Mouse (Mus musculus) midbrain, embryonic 12.5 days (tissue): Measurements from ENCODE around the gene Id3. TPM values are rescaled to one million over a fixed set of nuclear protein-coding genes. Genes with fewer than 3 reads are reported as not detected.

ENCODE experiments used
- ATAC-seq: fragments of 200-750 bp; cut with Nextera tagmentation; 2 replicates; pipeline ENCODE4 v1.8.0; 2017; ENCODE audit warnings: low read depth, moderate TSS enrichment, moderate library complexity; ENCODE audit not compliant: low FRiP score
- H3K27ac ChIP-seq: fragments of 300-500 bp; sonication (generic); replicated peaks from 2 replicates; pipeline ENCODE4 v1.5.1; 2016; ENCODE audit warnings: mild to moderate bottlenecking
- H3K27me3 ChIP-seq: fragments of 300-500 bp; sonication (generic); 2 replicates; pipeline ENCODE4 v1.6.1; 2016; ENCODE audit warnings: mild to moderate bottlenecking
- H3K36me3 ChIP-seq: fragments of 300-500 bp; sonication (generic); 2 replicates; pipeline ENCODE4 v1.6.1; 2016
- H3K4me1 ChIP-seq: fragments of 300-500 bp; sonication (generic); 2 replicates; pipeline ENCODE4 v1.6.1; 2016
- H3K4me2 ChIP-seq: fragments of 300-500 bp; sonication (generic); replicated peaks from 2 replicates; pipeline ENCODE4 v1.6.1; 2016; ENCODE audit warnings: mild to moderate bottlenecking, moderate library complexity
- H3K4me3 ChIP-seq: fragments of 300-500 bp; sonication (generic); 2 replicates; pipeline ENCODE4 v1.5.1; 2016; ENCODE audit warnings: mild to moderate bottlenecking
- H3K9ac ChIP-seq: fragments of 300-500 bp; sonication (generic); replicated peaks from 2 replicates; pipeline ENCODE4 v1.6.1; 2016; ENCODE audit warnings: mild to moderate bottlenecking, moderate library complexity
- H3K9me3 ChIP-seq: fragments of 300-500 bp; sonication (generic); 2 replicates; pipeline ENCODE4 v1.6.1; 2016; ENCODE audit warnings: mild to moderate bottlenecking
- WGBS: fragments of 180-500 bp; shearing (Covaris S2); methylation state at CpG from one replicate; pipeline ENCODE4 v1.1.7; 2016; 5-methylcytosine and 5-hydroxymethylcytosine counted together
- polyA plus RNA-seq: library from polyadenylated mRNA; unstranded; fragments of >200 nt; fragmentation: Nextera tagmentation; extraction: Ambion mirVana; gene quantifications from 2 replicates; pipeline ENCODE4 v1.2.1, GENCODE M21; 2016

Gene Id3
- polyA plus RNA-seq, 1 experiment from 2014 or later, result 390 TPM

DNA sequence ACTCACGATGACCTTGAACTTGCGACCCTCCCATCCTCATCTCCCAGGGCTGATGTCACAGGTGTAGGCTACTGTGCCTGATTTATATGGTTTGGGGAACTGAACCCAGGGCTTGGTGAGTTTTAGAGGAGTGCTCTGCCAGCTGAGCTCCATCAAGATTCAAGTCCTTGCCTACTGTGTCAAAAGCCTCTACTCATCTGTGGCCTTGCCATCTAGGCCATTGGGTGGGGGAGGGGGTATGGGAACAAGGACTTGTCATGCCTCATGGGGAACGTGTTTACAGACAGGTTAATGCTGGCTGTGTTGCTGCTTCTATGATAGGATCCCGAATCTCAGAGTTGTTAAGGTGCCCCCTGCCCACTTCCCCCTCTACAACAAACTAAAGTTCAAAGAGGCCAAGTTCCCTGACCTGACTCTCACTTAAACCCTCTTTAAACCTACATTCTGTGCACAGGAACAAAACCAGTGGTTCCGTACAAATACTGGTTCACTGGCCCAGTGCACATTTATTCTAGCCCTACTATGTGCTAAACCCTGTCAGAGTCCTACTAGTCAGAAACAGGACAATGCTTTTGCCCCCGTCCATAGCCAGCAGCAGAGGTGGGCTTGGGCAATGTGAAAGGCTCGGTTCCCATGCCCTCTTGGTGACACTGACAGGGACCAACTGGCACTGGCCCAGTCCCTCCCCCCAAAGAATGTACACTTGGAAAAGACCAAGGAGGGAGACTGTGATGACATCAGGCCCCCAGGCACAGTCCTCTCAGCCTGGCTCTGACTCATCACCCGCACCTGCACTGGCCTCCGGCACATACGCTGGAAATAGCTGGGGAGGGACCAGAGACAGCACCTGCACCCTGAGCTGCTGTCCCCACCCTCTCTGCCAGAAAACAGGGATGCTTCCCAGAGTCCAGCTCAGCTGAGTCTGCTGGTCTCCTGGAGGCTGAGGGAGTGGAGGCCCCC is 33.1 kb upstream of the Id3 start:
- H3K9me3 ChIP-seq, result no peaks in the 10 kb centered on the region
- peaks cover 32% of the 10 kb centered on the region for H3K27me3 ChIP-seq
- H3K27ac ChIP-seq, result no peak overlapping the region
- no peaks in the 10 kb centered on the region for H3K36me3 ChIP-seq
- no peak for ATAC-seq
- no peak overlapping the region for H3K4me2 ChIP-seq
- peaks cover 4% of the 10 kb centered on the region for H3K4me1 ChIP-seq
- WGBS, result 85% methylated on average over 10 of the region's 10 CpGs
- H3K9ac ChIP-seq, result no peak overlapping the region
- no peak overlapping the region for H3K4me3 ChIP-seq

DNA sequence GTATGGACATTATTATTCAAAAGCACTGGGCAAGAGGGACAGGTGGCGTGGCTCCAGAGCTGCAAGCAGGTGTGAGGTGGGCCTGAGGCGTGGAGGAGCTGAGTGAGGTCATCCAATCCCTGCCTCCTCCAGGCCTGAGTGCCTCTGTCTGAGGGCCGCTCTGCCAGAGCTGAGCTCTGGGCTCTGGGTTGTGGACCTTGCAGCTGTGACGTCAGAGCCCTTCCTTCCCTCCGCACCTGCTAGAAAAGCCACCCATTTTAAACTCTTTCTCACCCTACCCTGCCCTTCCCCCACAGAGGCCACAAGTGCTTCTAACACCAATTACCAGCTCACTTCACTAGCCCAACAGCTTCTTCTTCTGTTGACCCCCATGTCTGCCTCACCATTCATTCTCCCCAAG is 31.0 kb upstream of the Id3 start:
- 60% methylated on average over 5 of the region's 5 CpGs for WGBS

GRCm38 (mm10) chr4:136114747-136115146 is 28.6 kb upstream of the Id3 start:
- peaks cover 10% of the 10 kb centered on the region for H3K27me3 ChIP-seq
- no peak overlapping the region for H3K4me2 ChIP-seq
- H3K27ac ChIP-seq, result no peak overlapping the region
- H3K4me1 ChIP-seq, result no peaks in the 10 kb centered on the region; the same call in 1 of the 2 replicates
- no peaks in the 10 kb centered on the region for H3K9me3 ChIP-seq
- ATAC-seq, result no peak
- H3K9ac ChIP-seq, result no peak overlapping the region
- H3K36me3 ChIP-seq, result no peaks in the 10 kb centered on the region
- WGBS, result 90% methylated on average over 5 of the region's 5 CpGs
- H3K4me3 ChIP-seq, result no peak overlapping the region

More for the DNA sequence above, 31.0 kb upstream of the Id3 start:
- no peak for ATAC-seq
- no peak overlapping the region for H3K4me3 ChIP-seq
- H3K4me1 ChIP-seq, result no peaks in the 10 kb centered on the region; the same call in 1 of the 2 replicates
- no peaks in the 10 kb centered on the region for H3K36me3 ChIP-seq
- peaks cover 15% of the 10 kb centered on the region for H3K27me3 ChIP-seq
- no peak overlapping the region for H3K9ac ChIP-seq
- no peaks in the 10 kb centered on the region for H3K9me3 ChIP-seq
- no peak overlapping the region for H3K4me2 ChIP-seq
- no peak overlapping the region for H3K27ac ChIP-seq

DNA sequence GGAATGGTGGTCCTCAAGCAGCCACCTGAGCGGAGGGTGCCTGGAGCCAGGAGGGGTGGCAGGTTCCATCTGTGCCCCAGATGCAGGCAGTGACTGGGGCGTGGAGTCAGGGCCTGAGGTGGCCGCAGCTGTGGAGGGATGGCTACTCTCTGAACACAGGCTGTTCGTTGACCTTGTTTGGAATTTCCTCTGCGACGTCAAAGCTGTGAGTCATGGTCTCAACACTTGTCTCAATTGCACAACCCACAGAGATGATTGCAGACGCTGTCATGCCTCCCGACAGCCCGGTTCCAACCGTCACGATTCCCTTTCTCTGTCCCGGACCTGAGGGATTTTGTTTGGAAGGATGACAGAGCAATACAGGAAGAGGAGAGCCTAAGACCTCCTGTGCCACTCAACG is 26.3 kb upstream of the Id3 start:
- Histone ChIP-seq H3K27me3 (no peaks in the 10 kb centered on the region), H3K9me3 (no peaks in the 10 kb centered on the region), H3K4me2 (no peak overlapping the region), H3K27ac (no peak overlapping the region), H3K9ac (no peak overlapping the region), H3K4me3 (no peak overlapping the region), H3K36me3 (no peaks in the 10 kb centered on the region), H3K4me1 (no peaks in the 10 kb centered on the region; the same call in 1 of the 2 replicates)
- ATAC-seq, result no peak
- 67% methylated on average over 13 of the region's 13 CpGs for WGBS

- H3K27me3 ChIP-seq, result no peaks in the 10 kb centered on the region
- H3K4me2 ChIP-seq, result no peak overlapping the region
- no peaks in the 10 kb centered on the region for H3K4me1 ChIP-seq
- ATAC-seq, result no peak
- H3K4me3 ChIP-seq, result no peak overlapping the region
- H3K9ac ChIP-seq, result no peak overlapping the region
- H3K9me3 ChIP-seq, result no peaks in the 10 kb centered on the region
- H3K36me3 ChIP-seq, result no peaks in the 10 kb centered on the region
- H3K27ac ChIP-seq, result no peak overlapping the region
- 51% methylated on average over 16 of the region's 16 CpGs for WGBS
Measured at GRCm38 (mm10) chr4:136120041-136120440, 23.3 kb upstream of the Id3 start.

- WGBS, result 95% methylated on average over 3 of the region's 3 CpGs
- ATAC-seq, result no peak
- Histone ChIP-seq H3K9ac (no peak overlapping the region), H3K36me3 (no peaks in the 10 kb centered on the region), H3K27ac (no peak overlapping the region), H3K27me3 (no peaks in the 10 kb centered on the region), H3K4me2 (no peak overlapping the region), H3K4me1 (no peaks in the 10 kb centered on the region), H3K4me3 (no peak overlapping the region), H3K9me3 (no peaks in the 10 kb centered on the region)
Measured at GRCm38 (mm10) chr4:136121158-136121557, 22.1 kb upstream of the Id3 start.

- Histone ChIP-seq H3K9ac (no peak overlapping the region), H3K27me3 (no peaks in the 10 kb centered on the region), H3K9me3 (no peaks in the 10 kb centered on the region), H3K27ac (no peak overlapping the region), H3K4me2 (no peak overlapping the region), H3K4me3 (no peak overlapping the region), H3K4me1 (no peaks in the 10 kb centered on the region), H3K36me3 (no peaks in the 10 kb centered on the region)
- 89% methylated on average over 7 of the region's 7 CpGs for WGBS
- no peak for ATAC-seq
Measured at GRCm38 (mm10) chr4:136121844-136122468, 21.3 kb upstream of the Id3 start.

DNA sequence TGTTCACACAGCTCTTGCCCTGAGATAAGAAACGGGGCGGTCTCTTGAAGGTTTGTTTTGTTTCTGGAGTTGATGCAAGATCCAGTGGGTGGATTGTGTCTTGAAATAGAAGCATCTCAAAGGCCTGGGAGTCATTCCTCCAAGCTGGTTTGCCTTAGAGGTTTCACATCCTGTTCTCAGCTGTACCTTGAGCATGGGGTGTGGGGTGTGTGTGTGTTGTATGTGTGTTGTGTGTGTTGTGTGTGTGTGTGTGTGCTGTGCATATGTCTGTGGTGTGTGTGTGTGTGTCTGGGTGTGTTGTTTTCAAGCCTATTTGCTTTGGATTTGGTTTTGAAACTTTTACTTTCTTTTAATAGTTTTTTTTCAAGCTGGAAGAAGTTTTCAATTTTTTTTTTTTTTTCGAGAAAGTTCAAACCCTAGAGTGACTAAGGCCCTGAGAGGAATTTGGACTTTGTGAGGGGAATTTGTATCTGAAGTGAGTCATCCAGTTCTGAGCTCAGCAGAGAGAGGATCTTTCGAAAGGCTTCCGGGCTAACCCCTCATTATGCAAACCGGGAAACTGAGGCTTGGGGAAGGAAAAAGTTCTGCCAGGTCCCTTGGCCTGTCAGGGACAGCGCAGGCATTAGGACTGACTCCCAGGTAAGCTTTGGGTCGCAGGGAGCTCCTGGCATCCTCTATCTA is 20.0 kb upstream of the Id3 start:
- 70% methylated on average over 8 of the region's 8 CpGs for WGBS
- no peaks in the 10 kb centered on the region for H3K36me3 ChIP-seq

DNA sequence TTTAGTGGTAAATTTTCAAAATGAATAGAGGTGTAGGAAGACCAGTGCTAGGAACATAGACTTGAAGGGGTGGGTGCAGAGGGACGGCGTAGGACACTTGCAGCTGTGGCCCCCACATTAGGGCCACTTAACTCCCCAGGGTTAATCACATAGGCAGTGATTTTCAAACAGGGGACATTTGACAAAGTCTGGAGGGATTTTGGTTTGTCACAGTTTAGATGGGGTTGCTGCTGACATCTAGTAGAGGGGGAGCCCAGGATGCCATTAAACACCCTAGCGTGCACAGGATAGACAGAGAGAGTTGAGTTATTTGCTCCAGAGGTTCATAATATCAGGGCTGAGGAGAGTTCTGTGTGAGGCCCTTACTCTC is 19.5 kb upstream of the Id3 start:
- no peak overlapping the region for H3K9ac ChIP-seq
- no peak for ATAC-seq
- no peaks in the 10 kb centered on the region for H3K27me3 ChIP-seq
- no peak overlapping the region for H3K4me2 ChIP-seq
- WGBS, result 90% methylated on average over 3 of the region's 3 CpGs
- no peaks in the 10 kb centered on the region for H3K4me1 ChIP-seq
- H3K36me3 ChIP-seq, result no peaks in the 10 kb centered on the region
- no peaks in the 10 kb centered on the region for H3K9me3 ChIP-seq
- no peak overlapping the region for H3K4me3 ChIP-seq
- H3K27ac ChIP-seq, result no peak overlapping the region

More for the DNA sequence above, 20.0 kb upstream of the Id3 start:
- H3K4me2 ChIP-seq, result no peak overlapping the region
- H3K9ac ChIP-seq, result no peak overlapping the region
- ATAC-seq, result no peak
- no peaks in the 10 kb centered on the region for H3K9me3 ChIP-seq
- H3K27ac ChIP-seq, result no peak overlapping the region
- H3K27me3 ChIP-seq, result no peaks in the 10 kb centered on the region
- H3K4me1 ChIP-seq, result no peaks in the 10 kb centered on the region
- H3K4me3 ChIP-seq, result no peak overlapping the region

- H3K27ac ChIP-seq, result no peak overlapping the region
- H3K36me3 ChIP-seq, result no peaks in the 10 kb centered on the region
- no peaks in the 10 kb centered on the region for H3K27me3 ChIP-seq
- H3K4me3 ChIP-seq, result no peak overlapping the region
- no peaks in the 10 kb centered on the region for H3K4me1 ChIP-seq
- H3K9ac ChIP-seq, result no peak overlapping the region
- WGBS, result 96% methylated on average over 4 of the region's 4 CpGs
- no peak overlapping the region for H3K4me2 ChIP-seq
- no peak for ATAC-seq
- H3K9me3 ChIP-seq, result no peaks in the 10 kb centered on the region
Measured at GRCm38 (mm10) chr4:136124581-136124980, 18.7 kb upstream of the Id3 start.

DNA sequence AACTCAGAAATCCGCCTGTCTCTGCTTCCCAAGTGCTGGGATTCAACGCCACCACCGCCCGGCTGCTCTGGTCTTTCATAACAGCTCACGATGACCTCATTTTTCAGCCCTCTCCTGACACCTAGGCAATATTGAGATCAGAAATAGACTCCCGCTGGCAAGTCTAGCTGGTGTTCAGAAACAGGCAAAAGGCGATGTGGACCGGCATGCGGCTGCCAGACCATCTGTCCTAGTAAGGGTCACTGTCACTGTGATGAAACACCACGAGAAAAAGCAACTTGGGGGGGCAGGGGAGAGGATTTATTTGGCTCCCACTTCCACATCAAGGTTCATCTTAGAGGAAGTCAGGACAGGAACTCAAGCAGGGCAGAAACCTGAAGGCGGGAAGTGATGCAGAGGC is 17.8 kb upstream of the Id3 start:
- H3K9me3 ChIP-seq, result no peaks in the 10 kb centered on the region
- no peak overlapping the region for H3K4me2 ChIP-seq
- no peaks in the 10 kb centered on the region for H3K27me3 ChIP-seq
- no peak overlapping the region for H3K9ac ChIP-seq
- 91% methylated on average over 11 of the region's 11 CpGs for WGBS
- H3K4me3 ChIP-seq, result no peak overlapping the region
- H3K36me3 ChIP-seq, result no peaks in the 10 kb centered on the region
- no peaks in the 10 kb centered on the region for H3K4me1 ChIP-seq
- no peak overlapping the region for H3K27ac ChIP-seq
- ATAC-seq, result no peak

GRCm38 (mm10) chr4:136126019-136126418 is 17.3 kb upstream of the Id3 start:
- no peak overlapping the region for H3K27ac ChIP-seq
- H3K4me3 ChIP-seq, result no peak overlapping the region
- H3K9ac ChIP-seq, result no peak overlapping the region
- no peaks in the 10 kb centered on the region for H3K27me3 ChIP-seq
- no peak overlapping the region for H3K4me2 ChIP-seq
- H3K4me1 ChIP-seq, result no peaks in the 10 kb centered on the region
- no peaks in the 10 kb centered on the region for H3K9me3 ChIP-seq
- H3K36me3 ChIP-seq, result no peaks in the 10 kb centered on the region
- WGBS, result 78% methylated on average over 5 of the region's 5 CpGs
- ATAC-seq, result no peak
